Mouse (Mus musculus): ENCODE measurements around the gene Atp1b1. TPM values are rescaled to one million over a fixed set of nuclear protein-coding genes. Genes with fewer than 3 reads are reported as not detected.

Gene Atp1b1
- polyA plus RNA-seq, 1 experiment, result 369 TPM

DNA sequence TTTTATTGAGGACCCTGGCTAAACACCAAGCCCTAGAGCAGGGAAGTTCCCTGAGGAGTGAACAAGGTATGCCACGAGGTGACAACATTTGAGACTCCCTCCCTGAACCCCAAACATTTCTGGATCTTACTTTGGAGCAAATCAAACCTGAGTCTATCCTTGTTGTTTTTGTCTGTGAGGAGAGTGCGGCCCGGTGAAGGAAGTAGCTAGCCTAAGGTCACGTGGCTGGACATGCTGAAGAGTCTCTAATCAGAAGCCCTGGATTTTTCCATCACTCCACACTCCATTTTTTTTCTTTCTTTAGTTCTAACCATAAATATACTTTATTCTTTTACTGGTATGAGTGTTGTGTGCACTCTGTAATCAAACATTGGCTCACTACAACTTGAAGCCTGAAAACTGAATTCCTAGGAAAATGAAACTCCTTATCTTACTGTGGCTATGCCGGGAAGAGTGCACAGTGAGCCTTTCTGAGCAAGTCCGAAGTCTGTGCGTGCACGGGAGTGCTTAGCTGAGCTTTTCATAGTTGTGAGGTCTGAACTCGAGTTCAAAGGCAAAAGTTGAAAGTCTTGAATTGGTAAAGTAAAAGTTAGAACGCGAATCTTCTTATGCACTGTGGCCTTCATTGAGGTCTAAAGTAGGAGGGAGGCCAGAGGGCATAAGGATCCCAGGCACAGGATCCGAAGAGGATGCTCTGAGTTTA lies 41.3 kb downstream of the Atp1b1 start:
- Histone ChIP-seq H3K27me3 (ENCODE audit: control insufficient read depth, insufficient read depth, low read length) (no peaks in the 10 kb centered on the region), H3K4me3 (ENCODE audit: low read depth, low read length) (no peak overlapping the region), H3K4me1 (ENCODE audit: control insufficient read depth, insufficient read depth, insufficient read length, low read length) (peaks cover 31% of the 10 kb centered on the region), H3K27ac (ENCODE audit: insufficient read depth, low read depth, low read length) (peak overlapping the region; percentile 96), H3K36me3 (ENCODE audit: control insufficient read depth, insufficient read depth, low read length) (no peaks in the 10 kb centered on the region)
- 31% methylated on average over 12 of the region's 12 CpGs for WGBS
- no peak for TF ChIP-seq CTCF (IDR thresholded peaks at IDR 0.05; ENCODE audit: extremely low read depth, insufficient read length, insufficient replicate concordance, low read depth, low read length)
- TF ChIP-seq POLR2A (IDR thresholded peaks at IDR 0.05; ENCODE audit: low read depth, low read length), result no peak

DNA sequence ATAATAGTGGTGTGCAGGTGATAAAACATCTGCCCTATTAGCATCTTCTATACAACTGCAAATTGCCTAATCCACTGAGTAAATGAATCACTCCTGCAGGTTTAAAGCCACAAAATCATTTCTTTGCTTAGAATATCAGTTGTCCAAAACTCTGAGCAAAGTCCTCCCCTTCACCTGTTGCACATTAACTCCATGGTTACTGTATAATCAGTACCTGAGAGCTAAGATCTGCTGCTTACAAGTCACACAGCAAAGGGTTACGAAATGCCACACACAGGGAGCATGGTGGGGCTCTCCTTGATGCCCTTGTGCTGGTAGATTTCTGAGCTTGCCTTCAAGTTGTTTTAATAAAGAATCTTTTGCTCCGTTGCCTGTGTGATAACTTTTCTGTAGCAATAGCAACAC lies 42.8 kb downstream of the Atp1b1 start:
- 35% methylated on average over 2 of the region's 2 CpGs for WGBS
- TF ChIP-seq POLR2A (IDR thresholded peaks at IDR 0.05; ENCODE audit: low read depth, low read length) (no peak), CTCF (IDR thresholded peaks at IDR 0.05; ENCODE audit: extremely low read depth, insufficient read length, insufficient replicate concordance, low read depth, low read length) (no peak)
- Histone ChIP-seq H3K4me3 (ENCODE audit: low read depth, low read length) (no peak overlapping the region), H3K27me3 (ENCODE audit: control insufficient read depth, insufficient read depth, low read length) (no peaks in the 10 kb centered on the region), H3K4me1 (ENCODE audit: control insufficient read depth, insufficient read depth, insufficient read length, low read length) (peaks cover 37% of the 10 kb centered on the region), H3K36me3 (ENCODE audit: control insufficient read depth, insufficient read depth, low read length) (no peaks in the 10 kb centered on the region), H3K27ac (ENCODE audit: insufficient read depth, low read depth, low read length) (peak overlapping the region; percentile 96)

- no peaks in the 10 kb centered on the region for H3K36me3 ChIP-seq (ENCODE audit: control insufficient read depth, insufficient read depth, low read length)
- peaks cover 31% of the 10 kb centered on the region for H3K4me1 ChIP-seq (ENCODE audit: control insufficient read depth, insufficient read depth, insufficient read length, low read length)
- no peak overlapping the region for H3K4me3 ChIP-seq (ENCODE audit: low read depth, low read length)
- no peak for TF ChIP-seq POLR2A (IDR thresholded peaks at IDR 0.05; ENCODE audit: low read depth, low read length)
- no peak for TF ChIP-seq CTCF (IDR thresholded peaks at IDR 0.05; ENCODE audit: extremely low read depth, insufficient read length, insufficient replicate concordance, low read depth, low read length)
- 72% methylated on average over 11 of the region's 11 CpGs for WGBS
- peak overlapping the region; percentile 96; the same call in 1 of the 2 replicates for H3K27ac ChIP-seq (ENCODE audit: insufficient read depth, low read depth, low read length)
- H3K27me3 ChIP-seq (ENCODE audit: control insufficient read depth, insufficient read depth, low read length), result no peaks in the 10 kb centered on the region
These were observed 44.5 kb downstream of the Atp1b1 start for GRCm38 (mm10) chr1:164413608-164414007.

- 57% methylated on average over 9 of the region's 9 CpGs for WGBS
- H3K4me1 ChIP-seq (ENCODE audit: control insufficient read depth, insufficient read depth, insufficient read length, low read length), result peaks cover 28% of the 10 kb centered on the region
- peak overlapping the region; percentile 96; the same call in 1 of the 2 replicates for H3K27ac ChIP-seq (ENCODE audit: insufficient read depth, low read depth, low read length)
- H3K27me3 ChIP-seq (ENCODE audit: control insufficient read depth, insufficient read depth, low read length), result no peaks in the 10 kb centered on the region
- no peak for TF ChIP-seq CTCF (IDR thresholded peaks at IDR 0.05; ENCODE audit: extremely low read depth, insufficient read length, insufficient replicate concordance, low read depth, low read length)
- no peak for TF ChIP-seq POLR2A (IDR thresholded peaks at IDR 0.05; ENCODE audit: low read depth, low read length)
- no peak overlapping the region for H3K4me3 ChIP-seq (ENCODE audit: low read depth, low read length)
- H3K36me3 ChIP-seq (ENCODE audit: control insufficient read depth, insufficient read depth, low read length), result no peaks in the 10 kb centered on the region
These were observed 45.2 kb downstream of the Atp1b1 start for GRCm38 (mm10) chr1:164412906-164413305.

GRCm38 (mm10) chr1:164411306-164411705 lies 46.8 kb downstream of the Atp1b1 start:
- Histone ChIP-seq H3K4me3 (ENCODE audit: low read depth, low read length) (no peak overlapping the region), H3K36me3 (ENCODE audit: control insufficient read depth, insufficient read depth, low read length) (no peaks in the 10 kb centered on the region), H3K4me1 (ENCODE audit: control insufficient read depth, insufficient read depth, insufficient read length, low read length) (peaks cover 26% of the 10 kb centered on the region), H3K27ac (ENCODE audit: insufficient read depth, low read depth, low read length) (peak overlapping the region; percentile 94), H3K27me3 (ENCODE audit: control insufficient read depth, insufficient read depth, low read length) (no peaks in the 10 kb centered on the region)
- TF ChIP-seq CTCF (IDR thresholded peaks at IDR 0.05; ENCODE audit: extremely low read depth, insufficient read length, insufficient replicate concordance, low read depth, low read length) (no peak), POLR2A (IDR thresholded peaks at IDR 0.05; ENCODE audit: low read depth, low read length) (no peak)
- WGBS, result 27% methylated on average over 7 of the region's 7 CpGs

DNA sequence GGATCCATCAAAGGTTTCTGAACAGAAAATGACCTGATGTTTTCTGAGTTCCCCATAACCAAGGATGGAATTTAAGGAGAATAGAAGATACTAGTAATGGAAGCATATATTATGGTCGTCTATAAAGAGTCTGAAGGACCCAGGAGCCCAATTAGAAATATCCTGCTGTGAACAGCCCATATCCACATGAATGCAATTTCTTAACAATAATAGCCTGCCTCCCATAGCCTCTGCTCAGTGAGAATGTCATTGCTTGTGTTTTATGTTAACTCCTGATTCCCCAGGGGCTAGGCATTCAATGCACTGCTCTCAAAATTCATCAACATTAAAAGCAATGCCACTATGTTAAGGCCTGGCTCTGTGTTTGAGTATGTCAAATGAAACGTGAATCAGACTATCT lies 49.5 kb downstream of the Atp1b1 start:
- no peak for TF ChIP-seq POLR2A (IDR thresholded peaks at IDR 0.05; ENCODE audit: low read depth, low read length)
- TF ChIP-seq CTCF (IDR thresholded peaks at IDR 0.05; ENCODE audit: extremely low read depth, insufficient read length, insufficient replicate concordance, low read depth, low read length), result no peak
- H3K27ac ChIP-seq (ENCODE audit: insufficient read depth, low read depth, low read length), result no peak overlapping the region
- H3K4me3 ChIP-seq (ENCODE audit: low read depth, low read length), result no peak overlapping the region
- no peaks in the 10 kb centered on the region for H3K27me3 ChIP-seq (ENCODE audit: control insufficient read depth, insufficient read depth, low read length)
- H3K36me3 ChIP-seq (ENCODE audit: control insufficient read depth, insufficient read depth, low read length), result no peaks in the 10 kb centered on the region
- H3K4me1 ChIP-seq (ENCODE audit: control insufficient read depth, insufficient read depth, insufficient read length, low read length), result peaks cover 18% of the 10 kb centered on the region
- WGBS, result 86% methylated on average over 2 of the region's 2 CpGs

DNA sequence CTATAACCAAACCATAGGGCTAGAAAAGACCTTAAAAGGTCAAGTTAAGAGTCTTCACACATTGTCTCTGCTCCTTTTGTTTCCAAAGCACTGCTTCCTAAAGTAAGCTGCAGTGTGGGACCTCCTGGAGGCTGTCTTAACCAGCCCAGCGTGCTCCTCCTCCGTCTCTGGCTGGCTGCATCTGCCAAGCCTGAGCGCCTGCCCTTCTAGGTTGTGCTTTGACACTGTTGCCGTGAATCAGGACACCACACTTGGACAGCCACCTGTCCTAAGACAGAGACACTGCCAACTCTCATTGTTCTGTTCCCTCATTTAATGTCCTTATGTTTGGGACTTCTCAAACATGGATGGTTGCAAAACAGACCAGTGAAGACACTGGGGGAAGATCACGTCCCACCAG lies 51.6 kb downstream of the Atp1b1 start:
- WGBS, result 74% methylated on average over 5 of the region's 5 CpGs
- Histone ChIP-seq H3K4me1 (ENCODE audit: control insufficient read depth, insufficient read depth, insufficient read length, low read length) (peaks cover 12% of the 10 kb centered on the region), H3K27me3 (ENCODE audit: control insufficient read depth, insufficient read depth, low read length) (no peaks in the 10 kb centered on the region), H3K36me3 (ENCODE audit: control insufficient read depth, insufficient read depth, low read length) (no peaks in the 10 kb centered on the region), H3K27ac (ENCODE audit: insufficient read depth, low read depth, low read length) (no peak overlapping the region), H3K4me3 (ENCODE audit: low read depth, low read length) (no peak overlapping the region)
- no peak for TF ChIP-seq POLR2A (IDR thresholded peaks at IDR 0.05; ENCODE audit: low read depth, low read length)
- TF ChIP-seq CTCF (IDR thresholded peaks at IDR 0.05; ENCODE audit: extremely low read depth, insufficient read length, insufficient replicate concordance, low read depth, low read length), result no peak

Measured in small intestine, adult 2 months (tissue).